Mouse (Mus musculus): ENCODE results near the gene Zbtb16. TPM values are rescaled to one million over a fixed set of nuclear protein-coding genes. Genes with fewer than 3 reads are reported as not detected.

The Zbtb16 gene
- polyA plus RNA-seq, 1 experiment from 2014 or later: 7.0 TPM

DNA sequence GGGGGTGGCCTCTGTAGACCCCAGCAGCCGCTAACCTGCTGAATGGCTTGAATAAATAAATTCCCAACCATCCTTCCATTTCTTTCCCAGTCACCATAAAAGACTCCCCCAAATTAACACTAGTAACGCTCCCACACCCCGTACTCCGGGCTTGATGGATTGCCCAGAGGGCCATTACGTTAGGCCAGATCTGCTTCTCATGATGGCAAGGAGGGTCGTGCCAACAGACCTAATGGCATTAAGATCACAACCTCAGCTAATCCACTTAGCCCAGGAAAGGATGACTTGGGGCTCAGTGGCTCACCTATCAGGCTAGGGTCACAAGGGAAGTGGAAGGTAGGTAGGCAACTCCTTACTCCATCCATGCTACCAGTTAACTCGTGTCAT, 12.7 kb downstream of the Zbtb16 start:
- Histone ChIP-seq H3K9me3 (no peaks in the 10 kb centered on the region), H3K27me3 (peaks cover 31% of the 10 kb centered on the region), H3K9ac (no peak overlapping the region), H3K36me3 (no peaks in the 10 kb centered on the region), H3K4me2 (no peak overlapping the region), H3K4me1 (peaks cover 15% of the 10 kb centered on the region), H3K4me3 (no peak overlapping the region), H3K27ac (no peak overlapping the region)
- 38% methylated on average over 7 of the region's 7 CpGs for WGBS
- no peak for ATAC-seq (ENCODE audit: borderline replicate concordance, extremely low read depth, low FRiP score, low TSS enrichment)

DNA sequence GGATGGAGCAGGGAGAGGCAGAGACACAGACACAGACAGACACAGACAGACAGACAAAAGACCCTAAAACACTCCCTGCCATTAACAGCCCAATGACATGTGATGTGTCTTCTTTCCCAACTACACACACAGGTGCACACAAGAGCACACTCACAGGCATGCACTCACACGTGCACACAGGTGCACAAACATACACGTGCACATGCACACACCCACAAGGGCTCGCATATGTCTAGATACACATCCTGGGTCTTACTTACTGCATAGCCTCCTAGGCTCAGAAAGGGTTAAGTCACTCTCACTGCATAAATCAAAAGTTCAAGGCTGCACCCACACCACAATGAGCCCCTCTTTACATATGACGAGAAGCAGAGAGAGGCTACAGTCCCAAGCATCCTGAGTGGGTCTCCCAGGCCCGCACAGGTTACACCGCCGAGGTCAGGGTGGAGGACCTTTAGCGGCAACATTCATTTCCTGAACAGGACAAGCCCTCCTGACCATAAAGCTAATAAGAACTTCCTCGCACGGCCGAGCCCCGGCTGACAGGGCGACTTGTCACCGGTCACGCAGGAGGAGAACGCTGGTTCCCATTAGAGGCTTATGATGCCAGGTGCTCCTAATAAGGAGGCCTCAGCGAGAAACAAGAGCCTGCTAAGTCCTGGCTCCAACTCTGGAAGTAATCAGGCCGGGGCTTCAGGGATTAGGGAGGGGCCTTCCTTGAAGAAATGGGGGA, 13.3 kb downstream of the Zbtb16 start:
- H3K4me3 ChIP-seq: no peak overlapping the region
- H3K9ac ChIP-seq: no peak overlapping the region
- H3K4me2 ChIP-seq: no peak overlapping the region
- peaks cover 27% of the 10 kb centered on the region for H3K27me3 ChIP-seq
- no peaks in the 10 kb centered on the region for H3K36me3 ChIP-seq
- H3K9me3 ChIP-seq: no peaks in the 10 kb centered on the region
- ATAC-seq (ENCODE audit: borderline replicate concordance, extremely low read depth, low FRiP score, low TSS enrichment): no peak
- WGBS: 32% methylated on average over 18 of the region's 18 CpGs
- H3K4me1 ChIP-seq: peaks cover 15% of the 10 kb centered on the region
- no peak overlapping the region for H3K27ac ChIP-seq

DNA sequence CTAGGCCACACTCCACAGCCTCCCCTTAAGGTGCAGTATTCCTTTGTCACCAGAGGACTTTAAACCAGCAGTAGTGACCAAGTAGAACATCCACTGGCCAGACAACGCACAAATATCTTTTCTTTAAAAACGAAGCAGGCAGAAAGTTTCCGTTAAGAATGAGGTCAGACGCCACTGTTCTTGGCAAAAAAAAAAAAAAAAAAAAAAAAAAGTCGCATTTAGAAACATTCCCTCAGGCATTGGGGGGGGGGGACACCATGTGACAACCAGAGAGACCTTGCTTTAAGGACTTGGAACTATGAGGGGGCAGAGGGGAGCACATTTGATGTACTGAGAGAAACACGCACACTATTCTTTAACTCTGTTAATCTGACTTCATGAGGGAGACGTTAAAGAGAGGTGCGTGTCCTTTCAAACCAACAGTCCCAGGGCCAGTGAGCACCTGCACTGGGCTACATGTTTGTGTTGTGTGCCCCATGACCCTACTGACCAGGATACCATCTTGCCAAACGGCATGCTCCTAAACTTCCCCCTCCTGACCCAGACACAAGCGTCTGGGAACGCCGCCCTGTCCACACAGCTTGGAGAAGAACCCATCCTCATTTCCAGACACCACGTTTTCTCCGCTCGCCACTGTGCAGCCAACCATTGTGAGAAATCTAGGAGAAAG, 14.0 kb downstream of the Zbtb16 start:
- Histone ChIP-seq H3K36me3 (no peaks in the 10 kb centered on the region), H3K27me3 (peaks cover 27% of the 10 kb centered on the region), H3K4me1 (peaks cover 15% of the 10 kb centered on the region), H3K9me3 (no peaks in the 10 kb centered on the region), H3K27ac (no peak overlapping the region), H3K4me2 (no peak overlapping the region), H3K4me3 (no peak overlapping the region), H3K9ac (no peak overlapping the region)
- 72% methylated on average over 15 of the region's 15 CpGs for WGBS
- no peak for ATAC-seq (ENCODE audit: borderline replicate concordance, extremely low read depth, low FRiP score, low TSS enrichment)

DNA sequence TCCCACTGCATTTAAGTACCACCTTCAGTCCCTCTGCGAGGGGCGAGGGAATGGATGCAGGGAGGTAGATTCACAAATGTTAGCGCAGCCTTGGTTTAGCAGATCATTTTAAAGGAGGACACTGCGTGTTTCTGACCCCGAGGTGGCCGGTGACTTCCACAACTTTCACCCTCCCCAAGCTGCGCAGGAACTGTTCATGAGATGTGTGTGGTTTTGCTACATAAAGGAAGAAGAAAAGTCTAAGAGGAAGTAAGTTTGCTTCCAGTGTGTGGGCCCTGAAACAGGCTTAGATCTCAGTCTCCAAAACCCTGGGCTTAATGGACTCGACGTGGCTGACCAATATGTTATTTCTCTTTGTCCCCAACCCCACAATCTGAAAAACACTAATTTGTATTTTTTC, 14.6 kb downstream of the Zbtb16 start:
- no peaks in the 10 kb centered on the region for H3K36me3 ChIP-seq
- no peak for ATAC-seq (ENCODE audit: borderline replicate concordance, extremely low read depth, low FRiP score, low TSS enrichment)
- peaks cover 16% of the 10 kb centered on the region for H3K4me1 ChIP-seq
- H3K27ac ChIP-seq: no peak overlapping the region
- peaks cover 27% of the 10 kb centered on the region for H3K27me3 ChIP-seq
- H3K4me2 ChIP-seq: no peak overlapping the region
- H3K9ac ChIP-seq: no peak overlapping the region
- H3K4me3 ChIP-seq: no peak overlapping the region
- no peaks in the 10 kb centered on the region for H3K9me3 ChIP-seq
- WGBS: 66% methylated on average over 9 of the region's 9 CpGs

DNA sequence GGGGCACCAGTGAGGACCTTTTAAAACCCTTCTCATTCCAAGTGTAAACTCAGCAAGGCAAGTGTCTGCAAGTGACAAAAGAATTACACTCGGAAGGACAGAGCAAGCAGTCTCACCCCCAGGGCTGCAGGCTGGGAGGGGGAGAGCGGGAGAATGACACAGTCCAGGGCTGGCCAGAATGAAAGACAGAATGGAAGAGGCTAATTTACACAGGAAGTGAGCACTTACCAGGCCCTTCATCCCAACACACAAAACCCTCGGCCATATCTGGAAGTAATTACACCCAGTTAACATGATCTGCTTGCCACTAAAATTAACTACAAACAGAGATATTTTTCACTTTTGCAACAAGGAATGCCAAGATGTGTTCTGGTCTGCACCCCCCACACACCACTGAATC, 15.2 kb downstream of the Zbtb16 start:
- Histone ChIP-seq H3K4me1 (peaks cover 15% of the 10 kb centered on the region), H3K9me3 (no peaks in the 10 kb centered on the region)
- WGBS: 43% methylated on average over 3 of the region's 3 CpGs

DNA sequence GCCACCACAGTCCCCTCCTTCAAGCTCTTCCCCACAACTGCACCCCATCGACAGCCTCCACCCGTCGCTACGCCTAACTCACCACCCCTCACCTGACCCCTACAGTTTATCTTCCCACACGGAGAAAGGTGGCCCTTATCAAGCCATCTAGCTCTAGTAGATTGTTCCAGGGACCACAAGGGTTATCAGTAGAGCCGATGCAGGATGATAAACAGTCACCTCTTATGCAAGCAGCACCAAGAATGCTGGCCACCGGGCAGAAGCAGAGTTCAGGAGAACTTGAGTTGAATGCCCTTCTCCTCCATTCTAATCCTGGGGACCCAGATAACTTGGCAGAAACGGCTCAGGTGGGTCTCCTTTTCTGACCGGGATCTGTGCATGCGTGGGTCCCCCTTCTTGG, 16.3 kb downstream of the Zbtb16 start:
- no peak overlapping the region for H3K4me3 ChIP-seq
- no peak for ATAC-seq (ENCODE audit: borderline replicate concordance, extremely low read depth, low FRiP score, low TSS enrichment)
- 38% methylated on average over 10 of the region's 10 CpGs for WGBS
- no peak overlapping the region for H3K9ac ChIP-seq
- H3K36me3 ChIP-seq: no peaks in the 10 kb centered on the region
- H3K27ac ChIP-seq: no peak overlapping the region
- H3K4me1 ChIP-seq: peaks cover 17% of the 10 kb centered on the region
- H3K4me2 ChIP-seq: no peak overlapping the region
- peaks cover 27% of the 10 kb centered on the region for H3K27me3 ChIP-seq
- H3K9me3 ChIP-seq: no peaks in the 10 kb centered on the region

More for the DNA sequence above, 15.2 kb downstream of the Zbtb16 start:
- H3K4me3 ChIP-seq: no peak overlapping the region
- no peaks in the 10 kb centered on the region for H3K36me3 ChIP-seq
- no peak overlapping the region for H3K9ac ChIP-seq
- H3K4me2 ChIP-seq: no peak overlapping the region
- no peak overlapping the region for H3K27ac ChIP-seq
- ATAC-seq (ENCODE audit: borderline replicate concordance, extremely low read depth, low FRiP score, low TSS enrichment): no peak
- H3K27me3 ChIP-seq: peaks cover 27% of the 10 kb centered on the region

DNA sequence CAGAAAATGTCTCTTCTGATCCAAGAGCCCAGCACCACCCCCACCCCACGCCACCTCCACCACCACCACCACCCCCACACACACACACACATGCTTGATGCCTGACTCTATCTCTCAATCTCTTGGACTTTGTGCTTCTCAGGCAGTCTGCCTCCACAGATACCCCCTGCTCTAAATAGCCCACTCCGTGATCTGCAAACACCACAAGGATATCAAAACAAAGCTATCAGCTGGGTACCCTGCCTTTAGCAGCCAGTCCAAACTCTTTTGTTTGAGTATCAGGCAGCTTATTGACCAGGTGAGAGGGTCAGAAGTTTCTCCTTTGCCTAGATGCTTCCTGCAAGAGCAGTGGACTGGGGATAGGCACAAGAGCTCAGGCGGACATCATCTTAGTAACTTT, 16.9 kb downstream of the Zbtb16 start:
- no peaks in the 10 kb centered on the region for H3K36me3 ChIP-seq
- no peak overlapping the region for H3K4me2 ChIP-seq
- peaks cover 20% of the 10 kb centered on the region for H3K4me1 ChIP-seq
- 72% methylated on average over 3 of the region's 3 CpGs for WGBS
- no peak overlapping the region for H3K9ac ChIP-seq
- ATAC-seq (ENCODE audit: borderline replicate concordance, extremely low read depth, low FRiP score, low TSS enrichment): no peak
- no peaks in the 10 kb centered on the region for H3K9me3 ChIP-seq
- H3K4me3 ChIP-seq: no peak overlapping the region
- peaks cover 22% of the 10 kb centered on the region for H3K27me3 ChIP-seq
- H3K27ac ChIP-seq: no peak overlapping the region

DNA sequence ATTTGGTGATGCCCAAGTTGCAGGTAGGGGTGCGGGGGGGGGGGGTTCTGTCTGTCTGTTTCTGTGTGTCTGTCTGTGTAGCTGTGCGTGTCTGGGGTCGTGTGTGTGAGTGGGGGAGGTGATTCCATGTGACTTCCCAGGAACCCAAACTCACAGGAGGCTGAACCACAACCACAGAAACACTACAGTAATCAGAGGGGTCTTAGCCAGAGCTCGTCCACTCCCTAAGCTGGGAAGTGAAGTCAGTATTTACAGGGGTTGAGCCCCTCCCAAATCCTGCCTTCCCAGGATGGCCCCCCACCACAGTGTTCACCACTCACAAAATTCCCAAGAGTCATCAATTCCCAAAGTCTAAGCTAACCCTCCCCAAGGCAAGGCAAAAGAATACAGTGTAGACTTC, 18.1 kb downstream of the Zbtb16 start:
- no peak overlapping the region for H3K4me2 ChIP-seq
- H3K27ac ChIP-seq: no peak overlapping the region
- 73% methylated on average over 4 of the region's 4 CpGs for WGBS

DNA sequence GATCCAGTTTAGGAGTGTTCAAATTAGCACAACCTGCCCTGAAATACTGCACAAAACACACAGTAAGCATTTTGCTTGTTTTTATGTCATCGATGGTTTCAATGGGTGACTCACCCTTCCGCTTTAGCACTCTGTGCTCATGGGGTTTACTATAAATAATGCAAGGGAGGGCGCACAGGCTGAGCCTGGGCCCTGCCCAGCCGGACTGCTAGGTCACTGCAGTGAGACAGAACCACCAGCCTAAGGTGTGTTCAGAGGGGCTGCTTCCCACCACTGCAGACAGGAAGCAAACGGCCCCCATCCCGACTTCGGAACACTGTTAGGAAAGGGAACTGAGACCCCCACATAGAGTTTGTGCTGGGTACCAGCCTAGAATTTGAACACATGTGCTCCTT, 18.6 kb downstream of the Zbtb16 start:
- Histone ChIP-seq H3K9me3 (no peaks in the 10 kb centered on the region), H3K4me3 (no peak overlapping the region), H3K9ac (no peak overlapping the region), H3K27me3 (peaks cover 9% of the 10 kb centered on the region; the same call in 1 of the 2 replicates), H3K27ac (no peak overlapping the region), H3K36me3 (no peaks in the 10 kb centered on the region), H3K4me2 (no peak overlapping the region), H3K4me1 (peaks cover 20% of the 10 kb centered on the region)
- 76% methylated on average over 7 of the region's 7 CpGs for WGBS
- no peak for ATAC-seq (ENCODE audit: borderline replicate concordance, extremely low read depth, low FRiP score, low TSS enrichment)

More for the DNA sequence above, 18.1 kb downstream of the Zbtb16 start:
- Histone ChIP-seq H3K4me1 (peaks cover 20% of the 10 kb centered on the region), H3K4me3 (no peak overlapping the region), H3K36me3 (no peaks in the 10 kb centered on the region), H3K9ac (no peak overlapping the region), H3K9me3 (no peaks in the 10 kb centered on the region), H3K27me3 (peaks cover 14% of the 10 kb centered on the region)
- ATAC-seq (ENCODE audit: borderline replicate concordance, extremely low read depth, low FRiP score, low TSS enrichment): no peak

DNA sequence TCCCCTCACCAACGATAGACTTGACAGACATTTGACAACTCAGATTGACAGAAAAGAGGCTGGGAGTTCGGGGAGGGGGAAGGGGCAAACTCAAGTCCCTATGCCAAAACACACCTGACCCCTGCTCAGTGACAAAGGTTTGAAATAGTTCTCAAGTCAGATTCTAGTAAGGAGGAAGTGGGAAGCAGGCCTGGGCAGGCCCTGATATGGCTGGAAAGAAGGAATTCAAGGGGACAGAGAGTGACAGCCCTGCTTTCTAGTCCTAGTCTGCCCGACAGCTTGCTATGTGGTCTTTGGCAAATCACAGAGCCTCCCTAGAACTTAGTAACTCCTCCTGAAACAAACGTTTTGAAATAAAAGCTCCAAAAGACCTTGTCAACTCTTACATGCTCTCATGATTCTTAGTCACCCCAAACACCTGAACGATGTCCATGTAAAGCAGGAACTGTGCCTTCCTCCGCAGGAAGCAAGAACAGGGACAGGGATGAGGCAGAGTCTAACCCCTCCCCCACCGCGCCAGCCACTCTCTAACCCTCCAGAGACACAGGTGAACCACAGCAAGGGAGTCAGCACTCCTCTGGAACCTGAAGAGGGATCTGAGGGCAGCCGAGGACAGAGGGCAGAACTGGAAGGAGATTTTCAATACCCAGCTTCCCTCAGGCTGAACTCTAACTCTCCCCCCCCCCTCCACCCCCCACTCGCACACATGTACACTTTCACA, 19.2 kb downstream of the Zbtb16 start:
- no peaks in the 10 kb centered on the region for H3K36me3 ChIP-seq
- peaks cover 5% of the 10 kb centered on the region; the same call in 1 of the 2 replicates for H3K27me3 ChIP-seq
- no peak for ATAC-seq (ENCODE audit: borderline replicate concordance, extremely low read depth, low FRiP score, low TSS enrichment)
- H3K4me3 ChIP-seq: no peak overlapping the region
- peaks cover 20% of the 10 kb centered on the region for H3K4me1 ChIP-seq
- H3K4me2 ChIP-seq: no peak overlapping the region
- WGBS: 43% methylated on average over 10 of the region's 10 CpGs
- H3K9ac ChIP-seq: no peak overlapping the region
- H3K27ac ChIP-seq: no peak overlapping the region
- H3K9me3 ChIP-seq: no peaks in the 10 kb centered on the region

DNA sequence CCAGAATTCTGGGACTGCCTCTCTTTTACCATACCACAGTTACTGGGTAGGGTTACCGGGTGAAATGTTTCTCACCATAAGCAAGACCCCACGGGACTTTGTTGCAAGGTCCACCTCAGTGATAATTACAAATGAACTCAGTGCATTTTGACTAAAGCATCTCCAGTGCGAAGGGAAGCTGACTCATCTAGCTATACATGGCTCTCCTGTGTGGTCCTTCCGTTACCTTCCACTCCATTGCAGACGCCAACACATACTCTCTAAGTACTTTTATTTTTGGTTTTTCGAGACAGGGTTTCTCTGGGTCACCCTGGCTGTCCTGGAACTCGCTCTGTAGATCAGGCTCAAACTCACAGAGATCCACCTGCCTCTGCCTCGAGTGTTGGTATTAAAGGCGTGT, 19.9 kb downstream of the Zbtb16 start:
- no peak overlapping the region for H3K4me3 ChIP-seq
- no peaks in the 10 kb centered on the region for H3K9me3 ChIP-seq
- peaks cover 18% of the 10 kb centered on the region for H3K4me1 ChIP-seq
- H3K9ac ChIP-seq: no peak overlapping the region
- H3K27me3 ChIP-seq: peaks cover 5% of the 10 kb centered on the region; the same call in 1 of the 2 replicates
- H3K36me3 ChIP-seq: no peaks in the 10 kb centered on the region
- no peak for ATAC-seq (ENCODE audit: borderline replicate concordance, extremely low read depth, low FRiP score, low TSS enrichment)
- no peak overlapping the region for H3K27ac ChIP-seq
- no peak overlapping the region for H3K4me2 ChIP-seq
- 89% methylated on average over 9 of the region's 9 CpGs for WGBS
